Mouse (Mus musculus): ENCODE measurements around the gene Fam114a1.

Fam114a1 gene

GRCm38 (mm10) chr5:65062236-65062635, 92.4 kb downstream of the Fam114a1 start:
- DNase-seq, result no peak

DNA sequence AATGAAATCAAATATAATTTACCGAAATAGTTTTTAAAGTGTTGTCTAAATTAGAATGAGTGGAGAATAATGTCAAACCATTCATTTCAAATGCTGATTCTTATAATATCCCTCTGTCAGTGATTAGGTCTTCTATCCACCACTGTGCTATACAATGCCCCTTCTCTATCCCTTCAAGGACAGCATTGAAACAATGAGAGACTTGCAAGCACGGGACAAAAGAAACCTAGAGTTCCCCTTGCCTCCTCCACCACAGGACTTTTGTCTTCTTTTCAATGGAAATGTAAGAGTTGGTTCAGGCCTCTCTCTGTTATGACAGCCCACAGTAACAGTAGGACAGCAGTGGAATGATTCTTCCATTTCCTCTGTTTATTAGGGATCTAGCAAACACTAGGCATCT, 93.4 kb downstream of the Fam114a1 start:
- no peak for DNase-seq

DNA sequence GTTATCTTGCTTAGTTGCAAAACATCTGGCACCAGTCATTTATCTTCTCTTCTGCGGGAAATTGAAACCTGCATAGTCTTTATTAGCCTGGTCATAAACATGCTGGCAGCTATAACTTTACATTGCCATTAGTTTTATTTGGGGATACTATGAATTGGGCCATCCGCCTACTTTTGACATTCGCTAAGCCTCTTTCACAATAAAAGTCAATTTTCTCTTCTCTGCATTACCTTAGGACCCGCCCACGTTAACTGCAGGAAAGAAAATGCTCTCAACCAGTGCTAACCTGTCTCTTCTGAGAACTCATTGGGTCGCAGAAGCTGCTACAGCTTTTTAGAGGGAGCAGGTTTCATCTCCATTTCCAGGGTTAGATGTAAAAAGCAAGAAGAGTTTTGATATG, 98.3 kb downstream of the Fam114a1 start:
- DNase-seq, result no peak

DNA sequence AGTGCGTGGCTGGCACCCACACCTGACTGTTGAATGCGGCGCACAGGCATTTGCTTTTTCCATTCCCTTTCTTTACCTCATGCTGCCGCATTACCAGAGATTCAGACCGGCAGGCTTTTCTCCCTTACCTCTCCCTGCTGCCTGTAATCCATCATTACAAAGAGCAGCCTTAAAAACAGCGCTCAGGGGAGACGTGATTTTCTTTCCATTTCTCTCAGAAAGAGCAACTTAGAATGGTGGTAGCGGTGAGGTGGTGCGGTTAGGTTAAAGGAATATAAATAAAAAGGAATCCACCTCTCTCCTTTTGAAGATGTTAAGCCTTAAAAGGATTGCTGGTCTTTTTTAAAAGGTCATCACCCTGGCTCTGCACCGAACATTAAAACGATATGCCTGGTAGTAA, 100.0 kb downstream of the Fam114a1 start:
- DNase-seq, result no peak

DNA sequence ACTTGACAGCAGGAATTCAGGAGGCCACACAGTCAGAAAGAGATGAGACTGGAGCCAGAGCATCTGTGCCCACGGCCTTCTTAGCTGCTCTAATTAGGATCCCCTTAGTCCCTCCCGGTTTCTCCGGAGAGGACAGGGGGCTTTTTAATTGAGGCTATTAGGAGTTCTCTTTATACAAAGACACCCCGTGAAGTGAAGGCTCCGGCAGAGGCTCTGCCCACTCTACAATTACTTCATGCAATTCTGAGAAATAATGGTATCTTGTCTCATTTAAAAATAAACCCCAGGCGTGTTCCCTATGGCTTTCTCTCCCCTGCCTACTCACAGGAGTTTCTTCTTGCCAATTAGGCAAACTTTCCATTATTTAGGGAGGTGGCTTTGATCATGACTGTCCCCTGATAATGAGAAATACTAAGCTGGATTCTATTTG, 101.8 kb downstream of the Fam114a1 start:
- DNase-seq, result no peak

GRCm38 (mm10) chr5:65073247-65073646, 103.4 kb downstream of the Fam114a1 start:
- no peak for DNase-seq

GRCm38 (mm10) chr5:65074693-65075092, 104.8 kb downstream of the Fam114a1 start:
- no peak for DNase-seq

GRCm38 (mm10) chr5:65076087-65076486, 106.2 kb downstream of the Fam114a1 start:
- no peak for DNase-seq

- DNase-seq, result no peak
Observed at GRCm38 (mm10) chr5:65076748-65077147, 106.9 kb downstream of the Fam114a1 start.

DNA sequence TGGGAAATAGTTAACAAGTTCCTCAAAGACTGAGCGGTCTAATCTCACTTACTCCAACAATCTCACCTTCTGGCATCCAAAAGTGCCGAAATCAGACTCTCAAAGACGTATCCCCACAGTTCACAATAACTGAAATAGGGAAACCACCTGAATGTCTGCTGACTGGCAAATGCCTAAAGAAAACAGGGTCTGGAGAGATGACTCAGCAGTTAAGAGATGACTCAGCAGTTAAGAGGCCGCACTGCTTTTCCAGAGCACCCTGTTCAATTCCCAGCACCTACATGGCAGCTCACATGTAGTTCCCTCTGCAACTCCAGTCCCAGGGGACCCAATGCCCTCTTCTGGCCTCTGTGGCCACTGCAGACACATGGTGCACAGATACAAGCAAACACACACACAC, 108.2 kb downstream of the Fam114a1 start:
- no peak for DNase-seq

- no peak for DNase-seq
Observed at GRCm38 (mm10) chr5:65079881-65080280, 110.0 kb downstream of the Fam114a1 start.

GRCm38 (mm10) chr5:65081836-65082235, 112.0 kb downstream of the Fam114a1 start:
- DNase-seq, result no peak

DNA sequence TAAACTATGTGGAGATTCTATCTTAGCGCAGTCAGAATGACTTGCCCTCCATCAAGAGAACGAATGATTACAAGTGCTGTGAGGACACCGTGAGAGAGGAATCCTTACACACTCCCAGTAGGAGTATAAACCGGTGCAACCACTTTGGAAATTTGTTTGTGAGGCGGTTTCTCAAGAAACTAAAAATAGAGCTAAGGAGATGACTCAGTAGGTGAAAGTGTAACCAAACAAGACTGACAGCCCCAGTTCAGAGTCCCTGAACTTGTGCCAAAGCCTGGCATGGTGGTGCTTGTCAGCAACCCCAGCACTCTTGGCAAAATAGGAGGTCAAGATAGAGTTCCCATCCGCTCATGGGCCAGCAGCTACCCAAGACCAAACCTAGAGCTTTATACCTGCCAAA, 116.7 kb downstream of the Fam114a1 start:
- DNase-seq, result no peak

- no peak for DNase-seq
Observed at GRCm38 (mm10) chr5:65089707-65090106, 119.8 kb downstream of the Fam114a1 start.

- no peak for DNase-seq
Observed at GRCm38 (mm10) chr5:65091184-65091858, 121.5 kb downstream of the Fam114a1 start.
